Mouse (Mus musculus) kidney, postnatal 4 days (tissue): ENCODE data around the gene 4930433I11Rik.
"Not testable (repeated sequence)": the region's sequence is repeated elsewhere in the genome, so short reads cannot be mapped to it uniquely, and the experiment has no call there.

ENCODE experiments used
- DNase-seq, 2 experiments: peaks; one replicate each; pipeline ENCODE4 v3.0.0; 2021; ENCODE audit warnings: mixed read lengths in 2 of 2

Gene 4930433I11Rik

DNA sequence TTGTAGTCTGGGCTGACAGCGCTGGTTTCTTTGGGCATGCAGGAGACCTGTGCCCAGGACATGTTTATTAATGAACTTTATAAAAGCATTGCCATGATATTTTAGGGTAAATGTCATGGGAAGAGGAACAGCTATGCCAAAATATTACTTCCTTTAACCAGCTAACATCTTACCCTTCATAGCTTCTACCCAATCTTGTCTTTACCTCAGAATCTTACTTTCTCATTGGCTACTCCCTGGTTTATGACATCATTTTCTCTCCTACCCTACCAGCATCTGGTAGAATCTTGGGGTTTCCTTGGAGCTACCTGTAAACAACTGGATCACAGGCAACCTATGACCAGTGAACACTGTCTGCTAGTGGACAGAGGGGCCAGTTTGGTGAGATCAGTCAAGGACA is at the start of gene 4930433I11Rik:
4930433I11Rik (plus strand) TSS at position 301 of the 400 bp plus-strand sequence.
- no peak for DNase-seq

DNA sequence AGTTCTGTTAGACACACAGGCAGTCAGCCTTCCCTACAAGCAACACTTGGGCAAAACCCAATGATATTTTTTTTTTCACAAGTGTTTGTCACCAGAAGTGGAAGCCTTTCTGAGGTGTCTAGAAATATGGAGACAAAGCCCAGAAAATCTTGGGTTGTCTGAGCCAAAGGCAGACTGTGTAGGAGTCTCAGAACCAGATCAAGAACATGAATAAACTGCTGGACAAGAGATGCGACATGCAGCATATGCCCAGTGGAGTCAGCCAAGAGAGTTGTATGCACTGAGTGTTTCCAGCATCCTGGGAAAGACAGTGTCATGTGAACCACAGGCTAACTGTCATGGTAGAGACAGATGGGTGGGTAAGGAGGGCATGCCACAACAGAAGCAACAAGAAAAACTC is 48.0 kb upstream of the 4930433I11Rik start:
- DNase-seq: no peak

DNA sequence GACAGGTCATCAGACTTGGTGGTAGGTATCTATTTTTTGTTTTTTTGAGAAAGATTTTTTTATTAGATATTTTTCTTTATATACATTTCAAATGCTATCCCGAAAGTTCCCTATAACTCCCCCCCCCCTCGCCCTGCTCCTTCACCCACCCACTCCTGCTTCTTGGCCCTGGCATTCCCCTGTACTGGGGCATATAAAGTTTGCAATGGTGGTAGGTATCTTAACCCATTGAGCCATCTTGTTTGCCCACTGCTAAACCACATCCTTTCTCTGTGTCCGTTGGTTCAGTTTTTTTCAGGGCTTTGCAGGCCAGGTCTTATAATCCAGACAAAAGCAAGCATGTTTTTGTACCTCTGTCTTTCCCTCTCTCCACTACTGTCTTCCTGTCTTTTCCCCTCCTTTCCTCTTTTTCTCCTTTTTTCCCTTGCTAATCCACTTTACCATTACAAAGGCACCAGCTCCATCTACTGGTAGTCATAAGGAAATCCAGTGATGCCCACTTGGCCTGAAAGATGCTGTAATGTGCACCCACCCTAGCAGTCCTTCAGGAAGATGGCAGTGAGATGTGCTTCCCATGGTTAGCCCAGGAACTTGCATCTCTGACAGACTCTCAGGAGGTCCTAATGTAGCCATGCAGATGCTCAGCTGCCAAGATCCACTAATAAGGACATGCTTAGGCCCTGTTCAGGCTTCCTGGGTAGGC is 45.0 kb upstream of the 4930433I11Rik start:
- DNase-seq: peak in 1 of 2 experiments; percentile 6

DNA sequence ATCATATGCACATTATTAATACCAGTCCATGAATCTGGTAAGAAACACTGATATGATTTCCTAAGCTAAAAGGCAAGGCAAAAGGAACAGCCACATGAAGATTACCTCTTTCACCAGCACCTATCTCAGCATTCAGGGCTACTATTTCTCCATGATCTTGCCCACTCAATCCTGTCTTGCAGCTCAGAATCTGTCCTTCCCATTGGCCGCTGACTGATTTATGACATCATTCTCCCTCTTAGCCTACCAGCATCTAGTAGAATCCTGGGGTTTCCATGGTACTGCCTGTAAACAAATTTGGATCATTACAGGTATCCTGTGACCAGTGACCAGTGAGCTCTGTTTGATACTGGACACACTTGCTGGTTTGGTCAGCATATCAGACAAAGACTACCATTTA is 45.1 kb downstream of the 4930433I11Rik start, which contains the start of gene Gm4884:
Gm4884 (plus strand) TSS at position 301 of the 400 bp plus-strand sequence.
- not testable (repeated sequence) for DNase-seq

DNA sequence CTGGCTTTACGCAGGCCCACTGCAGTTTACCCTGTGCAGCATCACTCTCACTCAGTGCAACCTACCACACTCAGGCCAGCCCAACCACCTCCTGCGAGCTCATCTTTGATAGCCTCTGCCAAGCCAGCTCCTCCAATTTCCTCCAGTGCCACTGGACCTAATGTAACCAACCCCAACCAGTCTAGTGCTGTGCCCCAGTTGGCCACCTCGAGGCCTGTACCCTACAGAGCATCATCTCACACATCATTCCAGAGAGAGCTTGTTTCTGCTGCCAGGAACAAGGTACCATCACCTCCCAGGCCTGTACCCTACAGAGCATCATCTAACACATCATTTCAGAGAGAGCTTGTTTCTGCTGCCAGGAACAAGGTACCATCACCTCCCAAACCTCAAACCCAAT is 56.7 kb downstream of the 4930433I11Rik start:
- DNase-seq: peak in 1 of 2 experiments; percentile 1
